Mouse (Mus musculus) brain, embryonic 14.5 days (tissue): ENCODE data around the gene 4930539E08Rik.
A peak's percentile ranks its signal among the peaks of the same experiment; 100 is the strongest.

ENCODE experiments used
- CTCF ChIP-seq: fragments of 200-500 bp; IDR thresholded peaks from 2 replicates; pipeline ENCODE4 v1.5.1; 2012; ENCODE audit warnings: inconsistent platforms, mild to moderate bottlenecking, moderate library complexity, borderline replicate concordance; ENCODE audit not compliant: insufficient read depth, insufficient read length; ENCODE audit errors: extremely low read depth
- POLR2A ChIP-seq: fragments of 200-500 bp; IDR thresholded peaks from 2 replicates; pipeline ENCODE4 v1.6.1; 2012; ENCODE audit warnings: mild to moderate bottlenecking, inconsistent platforms, borderline replicate concordance; ENCODE audit not compliant: poor library complexity, insufficient read depth, insufficient read length, severe bottlenecking; ENCODE audit errors: extremely low read depth

- TF ChIP-seq POLR2A, result no peak
- peak; percentile 61 for TF ChIP-seq CTCF
Observed at GRCm38 (mm10) chr17:28909252-28909941, 5.7 kb downstream of the 4930539E08Rik start.
